Mouse (Mus musculus): Measurements from ENCODE around the gene Hist1h2bg.

DNA sequence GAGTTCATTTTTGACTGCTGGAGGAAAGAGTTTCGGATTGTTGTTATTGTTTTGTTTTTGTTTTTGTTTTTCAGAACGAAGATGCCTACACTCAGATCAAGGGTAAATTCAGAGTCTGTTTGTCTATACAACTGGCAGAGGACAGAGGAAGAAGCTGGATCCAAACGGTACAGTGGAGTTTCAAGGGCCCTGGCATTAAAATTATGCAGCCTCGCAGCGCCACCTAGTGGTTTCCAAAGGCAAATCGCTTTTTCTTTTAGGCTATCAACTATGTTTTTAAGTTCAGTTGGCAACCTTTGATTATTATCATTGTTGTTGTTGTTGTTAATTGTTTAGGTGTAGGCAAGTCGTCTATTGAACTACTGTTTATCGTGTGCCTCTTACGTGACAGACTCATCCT is 26.8 kb downstream of the Hist1h2bg start:
- TF ChIP-seq CTCF (IDR thresholded peaks at IDR 0.05; ENCODE audit: low read depth) = peak; percentile 81
- TF ChIP-seq EP300 (IDR thresholded peaks at IDR 0.05; ENCODE audit: low read depth) = no peak

All from heart, postnatal 0 days (tissue).